Mouse (Mus musculus) megakaryocyte, embryonic 14.5 days (primary cell): Measurements from ENCODE around the gene Sort1.

Source experiments
- FLI1 ChIP-seq: IDR thresholded peaks from 2 replicates; pipeline ENCODE4 v1.6.1; 2012; ENCODE audit warnings: low read length, inconsistent platforms, mixed read lengths
- GATA1 ChIP-seq: IDR thresholded peaks from 3 replicates; pipeline ENCODE4 v1.6.1; 2012; ENCODE audit warnings: mixed read lengths, low read length, inconsistent platforms, borderline replicate concordance

GRCm38 (mm10) chr3:108348376-108348775 lies 64.5 kb downstream of the Sort1 start:
- TF ChIP-seq GATA1: no peak
- TF ChIP-seq FLI1: no peak
